ENCODE assay signal across 9 mouse cellular contexts in the genomic region with DNA sequence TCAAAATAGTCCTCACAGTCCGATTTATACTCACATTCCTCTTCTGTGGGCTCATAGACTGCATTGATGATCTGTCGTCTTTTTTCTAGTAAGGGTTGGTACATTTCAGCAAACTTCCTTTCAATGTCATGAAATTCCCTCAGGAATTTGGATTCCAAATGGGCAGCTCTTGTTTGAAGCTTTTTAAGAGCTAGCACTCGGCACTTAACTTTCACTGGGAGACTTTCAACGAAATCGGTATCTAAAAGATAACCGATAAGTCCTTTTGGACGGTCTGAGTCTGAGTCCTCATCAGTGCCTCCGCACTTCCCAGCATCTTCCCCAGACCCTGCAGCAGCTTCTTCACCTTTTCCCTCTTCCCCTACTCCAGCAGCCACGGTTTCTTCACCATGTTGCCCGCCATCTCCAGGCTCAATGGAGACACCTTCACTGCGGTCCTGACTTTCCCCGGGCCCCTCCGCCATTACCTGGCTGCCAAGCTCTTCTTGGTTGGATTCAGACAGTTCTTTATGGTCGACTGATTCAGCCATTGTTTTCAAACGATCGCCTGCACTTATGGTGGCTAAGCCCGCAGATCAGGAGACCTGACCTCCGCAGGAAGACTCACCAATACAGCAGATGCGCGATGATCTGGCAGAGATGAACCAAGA. TPM values are rescaled to one million over a fixed set of nuclear protein-coding genes. Genes with fewer than 3 reads are reported as not detected.
DNase-seq lines count a peak whose midpoint lies in the region; ATAC-seq and TF ChIP-seq lines count a peak whose summit lies in the region.
"Had no signal": no experiment of that assay in that cellular context is flagged by ENCODE, and none has a peak within 500 bp of the region (broad histone marks: within the 10 kb centered on the region; RNA-seq: fewer than 3 reads in every experiment).

No protein-coding gene starts in this region.

- H3K27me3 ChIP-seq in embryonic facial prominence, embryonic 13.5 days = peaks cover 43% of the 10 kb centered on the region
- peaks cover 29% of the 10 kb centered on the region for H3K27me3 ChIP-seq in intestine, embryonic 14.5 days (replicated peaks; ENCODE audit: control insufficient read depth, insufficient read depth, low read length)
- H3K27me3 ChIP-seq in neural tube, embryonic 12.5 days (replicated peaks) = peaks cover 9% of the 10 kb centered on the region

- ATAC-seq in embryonic facial prominence, embryonic 13.5 days (ENCODE audit: insufficient number of reproducible peaks, insufficient read depth, low FRiP score, low TSS enrichment, low read depth) = no peak
- ATAC-seq in intestine, embryonic 14.5 days (replicated peaks; ENCODE audit: low FRiP score, low TSS enrichment, low read depth) = no peak
- peak; percentile 64 for ATAC-seq in neural tube, embryonic 12.5 days (ENCODE audit: low FRiP score, low read depth)
- ATAC-seq: activated CD4-positive, CD25-positive, alpha-beta regulatory T cell, adult 4 months had no signal

- H3K9me3 ChIP-seq in embryonic facial prominence, embryonic 13.5 days = no peaks in the 10 kb centered on the region
- H3K9me3 ChIP-seq in intestine, embryonic 14.5 days (ENCODE audit: control insufficient read depth, low read length) = no peaks in the 10 kb centered on the region
- no peaks in the 10 kb centered on the region for H3K9me3 ChIP-seq in neural tube, embryonic 12.5 days

- H3K4me1 ChIP-seq in embryonic facial prominence, embryonic 13.5 days = no peaks in the 10 kb centered on the region
- no peaks in the 10 kb centered on the region for H3K4me1 ChIP-seq in intestine, embryonic 14.5 days (replicated peaks; ENCODE audit: control insufficient read depth, insufficient read depth, low read length)
- no peaks in the 10 kb centered on the region for H3K4me1 ChIP-seq in neural tube, embryonic 12.5 days

- TF ChIP-seq CTCF in layer of hippocampus, adult 2 months (conservative IDR thresholded peaks at IDR 0.05) = no peak

- DNase-seq in layer of hippocampus, adult 2 months (ENCODE audit: low spot score in 2 of 2) = peak in 1 of 2 experiments; percentile 9
- no peak for DNase-seq in layer of hippocampus, postnatal 36 days
- no peak for DNase-seq in intestine, embryonic 14.5 days (ENCODE audit: low spot score)
- DNase-seq in thymus, postnatal 14 days = no peak
- no peak for DNase-seq in thymus, adult 18-20 months
- no peak for DNase-seq in right cerebral cortex, postnatal 14 days

- peak overlapping the region; percentile 93 for H3K27ac ChIP-seq in layer of hippocampus, adult 2 months
- H3K27ac ChIP-seq in embryonic facial prominence, embryonic 13.5 days = no peak overlapping the region
- H3K27ac ChIP-seq in intestine, embryonic 14.5 days (ENCODE audit: low read depth) = no peak overlapping the region
- H3K27ac ChIP-seq in neural tube, embryonic 12.5 days = 0 out of 2 replicates have a peak overlapping the region, but pooled peaks have one; percentile 37

- peak overlapping the region; percentile 61 for H3K4me3 ChIP-seq in layer of hippocampus, adult 2 months
- peak overlapping the region; percentile 47 for H3K4me3 ChIP-seq in embryonic facial prominence, embryonic 13.5 days
- peak overlapping the region; percentile 38 for H3K4me3 ChIP-seq in intestine, embryonic 14.5 days (ENCODE audit: low read depth, low read length)
- peak overlapping the region; percentile 41 for H3K4me3 ChIP-seq in neural tube, embryonic 12.5 days

- 0 out of 2 replicates have a peak overlapping the region, but pooled peaks have one; percentile 40 for H3K9ac ChIP-seq in embryonic facial prominence, embryonic 13.5 days
- H3K9ac ChIP-seq in intestine, embryonic 14.5 days (ENCODE audit: low read length) = no peak overlapping the region
- peak overlapping the region; percentile 53 for H3K9ac ChIP-seq in neural tube, embryonic 12.5 days

- H3K4me2 ChIP-seq in embryonic facial prominence, embryonic 13.5 days = peak overlapping the region; percentile 62
- peak overlapping the region; percentile 52 for H3K4me2 ChIP-seq in intestine, embryonic 14.5 days (ENCODE audit: low read length)
- peak overlapping the region; percentile 56 for H3K4me2 ChIP-seq in neural tube, embryonic 12.5 days (replicated peaks)

- 18% methylated on average over 20 of the region's 20 CpGs for WGBS in embryonic facial prominence, embryonic 13.5 days
- 13% methylated on average over 20 of the region's 20 CpGs for WGBS in intestine, embryonic 14.5 days
- WGBS in neural tube, embryonic 12.5 days = 17% methylated on average over 20 of the region's 20 CpGs

- no peaks in the 10 kb centered on the region for H3K36me3 ChIP-seq in embryonic facial prominence, embryonic 13.5 days
- no peaks in the 10 kb centered on the region for H3K36me3 ChIP-seq in intestine, embryonic 14.5 days (ENCODE audit: control insufficient read depth, insufficient read depth, low read length)
- H3K36me3 ChIP-seq in neural tube, embryonic 12.5 days = no peaks in the 10 kb centered on the region

RNA-seq across cellular contexts. Expression of gene Nap1l2, which starts 0.5 kb away (rescaled TPM):
- total RNA-seq in layer of hippocampus, adult 2 months (2021) = 10 to 100 TPM; 74.2 to 84.0 TPM
- 10 to 100 TPM; 76.5 to 86.5 TPM for total RNA-seq in layer of hippocampus, postnatal 36 days (2021)
- polyA plus RNA-seq in embryonic facial prominence, embryonic 13.5 days (2015; fragmentation: Nextera tagmentation; extraction: Ambion mirVana) = 3.3 and 3.8 TPM in 2 replicates
- polyA plus RNA-seq in intestine, embryonic 14.5 days (2014; fragmentation: Nextera tagmentation; extraction: Ambion mirVana) = 3.0 and 4.5 TPM in 2 replicates
- 45.8 and 52.3 TPM in 2 replicates for polyA plus RNA-seq in neural tube, embryonic 12.5 days (2016; fragmentation: Nextera tagmentation; extraction: Ambion mirVana)
- polyA plus RNA-seq: activated CD4-positive, CD25-positive, alpha-beta regulatory T cell, adult 4 months had no signal

Comparison
In these comparisons a context has a peak if more than half of its experiments do, and no peak if none do; other contexts are left out.
1. H3K27ac ChIP-seq: peak in layer of hippocampus, adult 2 months (single experiment) and neural tube, embryonic 12.5 days (single experiment); none in embryonic facial prominence, embryonic 13.5 days (single experiment) and intestine, embryonic 14.5 days (single experiment).
2. Peak in every context shown above with its lines, with median percentiles within 50 percentile points of each other: H3K4me3 ChIP-seq and H3K4me2 ChIP-seq.